Mouse (Mus musculus): Measurements from ENCODE around the gene Afap1l2.

DNA sequence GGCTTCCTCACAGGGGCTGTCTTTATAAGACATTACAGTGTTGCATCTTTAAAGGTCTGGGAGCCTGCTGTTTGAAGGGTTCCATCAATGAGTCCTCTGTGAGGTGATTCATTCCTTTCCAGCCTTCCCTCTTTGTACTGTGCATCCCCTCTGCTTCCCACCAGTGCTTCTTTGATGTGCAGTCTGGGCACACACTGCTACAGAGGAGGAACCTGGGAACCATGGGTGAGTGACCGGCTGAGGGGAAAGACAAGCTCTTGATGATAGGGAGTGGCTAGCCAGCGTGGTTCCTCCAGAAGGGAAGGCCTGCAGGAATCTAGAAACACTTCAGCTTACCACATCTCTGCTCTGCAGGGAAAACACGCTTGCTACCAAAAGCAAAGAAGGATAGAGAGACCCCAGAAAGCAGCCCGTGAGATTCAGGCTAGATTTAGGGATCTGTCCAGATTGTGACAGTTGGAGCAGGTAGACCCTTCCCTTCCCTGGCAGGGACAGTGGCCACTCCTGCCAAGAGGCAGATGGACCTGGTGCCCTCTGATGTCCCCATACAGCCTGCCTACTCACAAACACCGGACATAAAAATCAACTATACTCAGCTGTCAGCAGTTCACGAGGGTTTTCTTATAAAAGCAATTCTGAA lies 59.9 kb downstream of the Afap1l2 start:
- TF ChIP-seq EP300 (IDR thresholded peaks at IDR 0.05; ENCODE audit: low read depth) (no peak), CTCF (IDR thresholded peaks at IDR 0.05; ENCODE audit: low read depth) (no peak)
